In the genomic region with DNA sequence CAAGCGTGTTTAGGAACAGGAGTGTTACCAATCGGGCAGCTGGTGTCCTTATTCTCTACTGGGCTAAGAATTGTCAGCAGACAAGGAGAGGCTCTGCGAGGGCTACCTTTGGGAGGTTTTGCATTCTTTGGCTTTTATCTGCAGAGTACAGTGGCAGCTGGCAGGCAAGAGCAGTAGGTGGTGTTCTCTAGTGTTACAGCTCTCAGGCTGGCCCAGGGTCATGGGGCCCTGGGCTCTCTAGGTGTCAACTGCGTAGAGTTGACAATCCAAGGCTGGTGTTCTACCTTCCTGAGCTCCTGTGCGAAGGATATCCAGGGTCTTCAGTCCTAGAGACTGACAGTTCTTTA, we compare ENCODE assay signal across 19 mouse cellular contexts. TPM values are rescaled to one million over a fixed set of nuclear protein-coding genes. Genes with fewer than 3 reads are reported as not detected.
A peak's percentile ranks its signal among the peaks of the same experiment; 100 is the strongest.
DNase-seq lines count a peak whose midpoint lies in the region; ATAC-seq and TF ChIP-seq lines count a peak whose summit lies in the region.
"Had no signal": no experiment of that assay in that cellular context is flagged by ENCODE, and none has a peak within 500 bp of the region (broad histone marks: within the 10 kb centered on the region; RNA-seq: fewer than 3 reads in every experiment).

No protein-coding gene starts in this region.

- no peak for TF ChIP-seq CTCF in heart, postnatal 0 days (IDR thresholded peaks at IDR 0.05; ENCODE audit: low read depth)
- no peak for TF ChIP-seq CTCF in G1E (IDR thresholded peaks at IDR 0.05; ENCODE audit: low read depth, low read length)

- ATAC-seq in heart, postnatal 0 days (ENCODE audit: insufficient read depth, low read depth) = no peak
- peak; percentile 58 for ATAC-seq in G1E (ENCODE audit: extremely low read depth, insufficient number of reproducible peaks, low FRiP score, poor library complexity, severe bottlenecking)
- peak; percentile 56 for ATAC-seq in common myeloid progenitor, adult 5-6 weeks (replicated peaks; ENCODE audit: low read depth, poor library complexity, severe bottlenecking)
- peak; percentile 96 for ATAC-seq in liver, embryonic 13.5 days (ENCODE audit: low read depth)
- ATAC-seq in midbrain, embryonic 16.5 days = no peak
- ATAC-seq: hindbrain, embryonic 16.5 days had no signal

- no peaks in the 10 kb centered on the region for H3K27me3 ChIP-seq in heart, postnatal 0 days (ENCODE audit: control insufficient read depth, insufficient read depth, low read length)
- H3K27me3 ChIP-seq in G1E (ENCODE audit: insufficient read depth, low read length) = no peaks in the 10 kb centered on the region
- H3K27me3 ChIP-seq in liver, embryonic 13.5 days = peaks cover 2% of the 10 kb centered on the region
- no peaks in the 10 kb centered on the region for H3K27me3 ChIP-seq in midbrain, embryonic 16.5 days (ENCODE audit: control insufficient read depth, insufficient read depth, low read depth, low read length)
- H3K27me3 ChIP-seq: neural tube, embryonic 13.5 days had no signal

- H3K4me2 ChIP-seq in heart, postnatal 0 days (ENCODE audit: low read depth, low read length) = peak overlapping the region; percentile 9; the same call in 1 of the 2 replicates
- H3K4me2 ChIP-seq in liver, embryonic 13.5 days = peak overlapping the region; percentile 58
- H3K4me2 ChIP-seq in midbrain, embryonic 16.5 days (ENCODE audit: low read length) = no peak overlapping the region
- H3K4me2 ChIP-seq: lung, embryonic 14.5 days; neural tube, embryonic 13.5 days had no signal

- no peak for DNase-seq in heart, postnatal 0 days (ENCODE audit: low spot score)
- DNase-seq in heart, adult 18-20 months = no peak
- no peak for DNase-seq in G1E (ENCODE audit: low spot score)
- DNase-seq in liver, embryonic 13.5 days = peak; percentile 69
- no peak for DNase-seq in gastrocnemius, postnatal 10 days
- DNase-seq in ovary, adult 18-20 months (ENCODE audit: low spot score) = no peak
- DNase-seq: adrenal gland, postnatal 10 days; cerebellum, adult 9-10 months; forebrain, postnatal 0 days; kidney, adult 8-10 months; left cerebral cortex, postnatal 4 days; lung, embryonic 14.5 days; retina, postnatal 1 day had no signal

- H3K9me3 ChIP-seq in heart, postnatal 0 days (replicated peaks; ENCODE audit: control insufficient read depth, low read length) = no peaks in the 10 kb centered on the region; the same call in 1 of the 2 replicates
- peaks cover 13% of the 10 kb centered on the region for H3K9me3 ChIP-seq in G1E (replicated peaks)
- H3K9me3 ChIP-seq in liver, embryonic 13.5 days (replicated peaks) = peaks cover 21% of the 10 kb centered on the region
- no peaks in the 10 kb centered on the region for H3K9me3 ChIP-seq in midbrain, embryonic 16.5 days (replicated peaks; ENCODE audit: control insufficient read depth, low read length, poor library complexity, severe bottlenecking)
- H3K9me3 ChIP-seq: neural tube, embryonic 13.5 days had no signal

- H3K4me3 ChIP-seq in heart, postnatal 0 days (ENCODE audit: low read depth, low read length) = no peak overlapping the region
- H3K4me3 ChIP-seq in G1E (ENCODE audit: low read depth, low read length) = peak overlapping the region; percentile 17; the same call in 1 of the 2 replicates
- peak overlapping the region; percentile 49 for H3K4me3 ChIP-seq in liver, embryonic 13.5 days (replicated peaks)
- H3K4me3 ChIP-seq in midbrain, embryonic 16.5 days (ENCODE audit: low read depth, low read length) = no peak overlapping the region
- H3K4me3 ChIP-seq: neural tube, embryonic 13.5 days had no signal

- TF ChIP-seq EP300 in heart, postnatal 0 days (IDR thresholded peaks at IDR 0.05; ENCODE audit: low read depth) = no peak

- H3K4me1 ChIP-seq in heart, postnatal 0 days (ENCODE audit: control insufficient read depth, insufficient read depth) = peaks cover 2% of the 10 kb centered on the region; the same call in 1 of the 2 replicates
- peaks cover 41% of the 10 kb centered on the region for H3K4me1 ChIP-seq in G1E (ENCODE audit: insufficient read depth, low read depth, low read length)
- peaks cover 69% of the 10 kb centered on the region for H3K4me1 ChIP-seq in liver, embryonic 13.5 days (replicated peaks)
- H3K4me1 ChIP-seq in midbrain, embryonic 16.5 days (ENCODE audit: control insufficient read depth, insufficient read depth, low read length) = no peaks in the 10 kb centered on the region
- H3K4me1 ChIP-seq: neural tube, embryonic 13.5 days had no signal

- H3K27ac ChIP-seq in heart, postnatal 0 days (ENCODE audit: low read depth) = peak overlapping the region; percentile 60; the same call in 1 of the 2 replicates
- peak overlapping the region; percentile 99 for H3K27ac ChIP-seq in liver, embryonic 13.5 days
- no peak overlapping the region for H3K27ac ChIP-seq in midbrain, embryonic 16.5 days (ENCODE audit: low read length)
- H3K27ac ChIP-seq: neural tube, embryonic 13.5 days had no signal

- H3K9ac ChIP-seq in heart, postnatal 0 days (replicated peaks; ENCODE audit: low read depth, low read length) = no peak overlapping the region
- peak overlapping the region; percentile 72 for H3K9ac ChIP-seq in liver, embryonic 13.5 days
- H3K9ac ChIP-seq in midbrain, embryonic 16.5 days (ENCODE audit: low read depth, low read length) = no peak overlapping the region
- H3K9ac ChIP-seq: forebrain, postnatal 0 days; lung, embryonic 14.5 days; neural tube, embryonic 13.5 days had no signal

- H3K36me3 ChIP-seq in heart, postnatal 0 days (replicated peaks; ENCODE audit: control insufficient read depth, insufficient read depth, low read length) = no peaks in the 10 kb centered on the region
- H3K36me3 ChIP-seq in G1E (replicated peaks) = no peaks in the 10 kb centered on the region
- 0 out of 2 replicates have a peak, but pooled peaks cover 7% of the 10 kb centered on the region for H3K36me3 ChIP-seq in liver, embryonic 13.5 days
- no peaks in the 10 kb centered on the region for H3K36me3 ChIP-seq in midbrain, embryonic 16.5 days (ENCODE audit: control insufficient read depth, insufficient read depth, low read length)
- H3K36me3 ChIP-seq: neural tube, embryonic 13.5 days had no signal

- 72% methylated on average over 5 of the region's 5 CpGs for WGBS in heart, postnatal 0 days
- WGBS in liver, embryonic 13.5 days (ENCODE audit: insufficient replicate concordance) = 41% methylated on average over 5 of the region's 5 CpGs
- 87% methylated on average over 5 of the region's 5 CpGs for WGBS in midbrain, embryonic 16.5 days

RNA-seq across cellular contexts. Expression of gene Cnih3, which starts 17.4 kb away (rescaled TPM):
- not detected in 2 replicates for total RNA-seq in heart, postnatal 0 days (2014; rRNA removed; ENCODE audit: low replicate concordance)
- polyA plus RNA-seq in heart, postnatal 0 days (2015; fragmentation: Nextera tagmentation; extraction: Ambion mirVana) = 0.07 TPM in 1 of 2 replicates, not detected in the other
- not detected for total RNA-seq in heart, adult 18-20 months (2021)
- total RNA-seq in G1E (2014; fragmentation: Nextera tagmentation) = not detected in 2 replicates
- 0.11 TPM in 1 of 2 replicates, not detected in the other for total RNA-seq in G1E (2017)
- not detected in 2 replicates for polyA plus RNA-seq in G1E (2012)
- 0.09 TPM in 1 of 2 replicates, not detected in the other for total RNA-seq in common myeloid progenitor, adult 5-6 weeks (2017)
- polyA plus RNA-seq in liver, embryonic 13.5 days (2015; fragmentation: Nextera tagmentation; extraction: Ambion mirVana) = not detected in 2 replicates
- under 1 TPM; 0.18 to 0.42 TPM for total RNA-seq in gastrocnemius, postnatal 10 days (2021)
- polyA plus RNA-seq in midbrain, embryonic 16.5 days (2015; fragmentation: Nextera tagmentation; extraction: Ambion mirVana) = 11.3 and 11.4 TPM in 2 replicates
- total RNA-seq: adrenal gland, postnatal 10 days; heart, postnatal 25 days had no signal
- polyA plus RNA-seq: large intestine, adult 2 months; lung, embryonic 14.5 days had no signal

Comparison
In these comparisons a context has a peak if more than half of its experiments do, and no peak if none do; other contexts are left out.
1. ATAC-seq: peak in G1E (single experiment), common myeloid progenitor, adult 5-6 weeks (single experiment) and liver, embryonic 13.5 days (single experiment); none in heart, postnatal 0 days (single experiment) and midbrain, embryonic 16.5 days (single experiment).
2. H3K4me3 ChIP-seq: peak in G1E (single experiment) and liver, embryonic 13.5 days (single experiment); none in heart, postnatal 0 days (single experiment) and midbrain, embryonic 16.5 days (single experiment).